Mouse (Mus musculus): ENCODE measurements around the gene Neu3. TPM values are rescaled to one million over a fixed set of nuclear protein-coding genes. Genes with fewer than 3 reads are reported as not detected.

Gene Neu3
- total and polyA plus RNA-seq, 3 experiments = 8.5 to 11.5 (median 11.0) TPM

GRCm38 (mm10) chr7:99833115-99833845, 5.1 kb upstream of the Neu3 start (continued):
- TF ChIP-seq HCFC1 (IDR thresholded peaks at IDR 0.05; ENCODE audit: low read depth, low read length) (no peak), KAT2A (IDR thresholded peaks at IDR 0.05; ENCODE audit: insufficient replicate concordance, low read length) (no peak), ZKSCAN1 (IDR thresholded peaks at IDR 0.05; ENCODE audit: borderline replicate concordance, low read depth, low read length) (no peak), MAZ (IDR thresholded peaks at IDR 0.05; ENCODE audit: low read depth, low read length) (peak; percentile 69; the same call in 1 of the 2 replicates), E2F4 (IDR thresholded peaks at IDR 0.05; ENCODE audit: insufficient replicate concordance, low read depth, low read length) (peak; percentile 99), GABPA (IDR thresholded peaks at IDR 0.05; ENCODE audit: insufficient replicate concordance, low read depth, low read length) (no peak)

- DNase-seq (ENCODE audit: extremely low read depth) = no peak
- Histone ChIP-seq H3K4me3 (replicated peaks in 1 of 3; ENCODE audit: low read depth in 2 of 3, low read length in 2 of 3, poor library complexity in 1 of 3) (peak overlapping the region in 2 of 3 experiments; percentile 5 to 42), H3K27ac (ENCODE audit: insufficient read depth, low read depth) (peak overlapping the region; percentile 83), H3K36me3 (replicated peaks in 1 of 2; ENCODE audit: control insufficient read depth in 1 of 2, insufficient read depth in 1 of 2, low read length in 1 of 2) (peaks cover 0 to 6% of the 10 kb centered on the region in 2 experiments), H3K9me3 (replicated peaks; ENCODE audit: low read length) (no peaks in the 10 kb centered on the region), H3K27me3 (replicated peaks) (no peaks in the 10 kb centered on the region), H3K4me1 (ENCODE audit: control insufficient read depth in 1 of 2, insufficient read depth in 2 of 2) (peaks cover 13 to 43% of the 10 kb centered on the region in 2 experiments), H3K79me2 (replicated peaks; ENCODE audit: control insufficient read depth, extremely low read depth, insufficient read depth, poor library complexity, severe bottlenecking) (peaks cover 15% of the 10 kb centered on the region), H3K4me2 (ENCODE audit: insufficient read depth, low read depth, poor library complexity, severe bottlenecking) (peak overlapping the region; percentile 37), H3K9ac (ENCODE audit: insufficient read depth, low read depth) (peak overlapping the region; percentile 39; the same call in 1 of the 2 replicates)
- in situ Hi-C loops (cut with MboI; ENCODE audit: low pct_ligation_motif_present, low pct_unique_long_range_greater_than_20kb, low sequenced_read_pairs) (no loop called here), dilution Hi-C loops (cut with MboI; ENCODE audit: extremely low pct_ligation_motif_present, extremely low pct_unique_long_range_greater_than_20kb, low sequenced_read_pairs) (no loop called here)
- TF ChIP-seq IRF4 (IDR thresholded peaks at IDR 0.05; ENCODE audit: low read depth, low read length) = peak; percentile 42; the same call in 1 of the 2 replicates
- TF ChIP-seq TCF12 (IDR thresholded peaks at IDR 0.05; ENCODE audit: low read depth, low read length) = peak; percentile 57
- peak; percentile 94; the same call in 1 of the 2 replicates for TF ChIP-seq CHD1 (IDR thresholded peaks at IDR 0.05; ENCODE audit: low read depth, low read length)
- peak; percentile 45; the same call in 1 of the 2 replicates for TF ChIP-seq MEF2A (IDR thresholded peaks at IDR 0.05; ENCODE audit: borderline replicate concordance, low read depth, low read length)
- TF ChIP-seq HCFC1 (IDR thresholded peaks at IDR 0.05; ENCODE audit: low read depth, low read length) = no peak
- TF ChIP-seq MXI1 (IDR thresholded peaks at IDR 0.05; ENCODE audit: low read depth, low read length) = no peak; the same call in 1 of the 2 replicates
These were observed 2.1 kb downstream of the Neu3 start for GRCm38 (mm10) chr7:99826096-99826495.

DNA sequence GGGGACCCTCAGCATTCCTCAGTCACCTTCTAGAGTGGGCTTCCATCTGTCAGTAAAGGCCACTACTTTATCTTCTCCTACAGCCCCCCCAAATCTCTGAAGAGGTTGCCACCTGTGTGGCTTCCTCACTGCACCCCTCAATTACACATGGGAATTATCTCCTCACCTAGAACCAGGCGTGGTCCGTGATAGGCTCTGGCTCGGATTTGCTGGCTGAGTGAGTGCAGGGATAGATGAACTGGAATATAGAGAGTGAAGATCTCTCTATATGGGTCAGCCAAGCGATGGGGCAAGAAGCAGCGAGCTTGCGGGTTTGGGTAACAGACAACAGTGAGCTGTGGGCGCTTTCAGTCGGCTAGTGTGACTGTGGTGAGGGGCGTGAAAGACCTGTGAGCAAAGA, 2.7 kb downstream of the Neu3 start:
- Histone ChIP-seq H3K4me1 (ENCODE audit: control insufficient read depth in 1 of 2, insufficient read depth in 2 of 2) (peaks cover 13 to 43% of the 10 kb centered on the region in 2 experiments), H3K27ac (ENCODE audit: insufficient read depth, low read depth) (peak overlapping the region; percentile 83), H3K36me3 (replicated peaks in 1 of 2; ENCODE audit: control insufficient read depth in 1 of 2, insufficient read depth in 1 of 2, low read length in 1 of 2) (peaks cover 0 to 6% of the 10 kb centered on the region in 2 experiments), H3K9me3 (replicated peaks; ENCODE audit: low read length) (no peaks in the 10 kb centered on the region), H3K27me3 (replicated peaks) (no peaks in the 10 kb centered on the region), H3K79me2 (replicated peaks; ENCODE audit: control insufficient read depth, extremely low read depth, insufficient read depth, poor library complexity, severe bottlenecking) (peaks cover 15% of the 10 kb centered on the region), H3K9ac (ENCODE audit: insufficient read depth, low read depth) (peak overlapping the region; percentile 39; the same call in 1 of the 2 replicates), H3K4me3 (replicated peaks in 1 of 3; ENCODE audit: low read depth in 2 of 3, low read length in 2 of 3, poor library complexity in 1 of 3) (peak overlapping the region in 1 of 3 experiments; percentile 42), H3K4me2 (ENCODE audit: insufficient read depth, low read depth, poor library complexity, severe bottlenecking) (peak overlapping the region; percentile 37)
- TF ChIP-seq MAX (IDR thresholded peaks at IDR 0.05; ENCODE audit: low read length) (no peak), JUN (IDR thresholded peaks at IDR 0.05; ENCODE audit: insufficient read depth, low read depth, low read length) (no peak), POLR2A (IDR thresholded peaks at IDR 0.05; ENCODE audit: low read depth, low read length) (no peak), MAZ (IDR thresholded peaks at IDR 0.05; ENCODE audit: low read depth, low read length) (no peak), NRF1 (IDR thresholded peaks at IDR 0.05; ENCODE audit: low read depth, low read length) (no peak)
- no peak for DNase-seq (ENCODE audit: extremely low read depth)
- dilution Hi-C loops (cut with MboI; ENCODE audit: extremely low pct_ligation_motif_present, extremely low pct_unique_long_range_greater_than_20kb, low sequenced_read_pairs) = no loop called here
- in situ Hi-C loops (cut with MboI; ENCODE audit: low pct_ligation_motif_present, low pct_unique_long_range_greater_than_20kb, low sequenced_read_pairs) = no loop called here

Measured in CH12.LX (cell line).